Comparison of ENCODE assay signal across 9 mouse cellular contexts in the genomic region with DNA sequence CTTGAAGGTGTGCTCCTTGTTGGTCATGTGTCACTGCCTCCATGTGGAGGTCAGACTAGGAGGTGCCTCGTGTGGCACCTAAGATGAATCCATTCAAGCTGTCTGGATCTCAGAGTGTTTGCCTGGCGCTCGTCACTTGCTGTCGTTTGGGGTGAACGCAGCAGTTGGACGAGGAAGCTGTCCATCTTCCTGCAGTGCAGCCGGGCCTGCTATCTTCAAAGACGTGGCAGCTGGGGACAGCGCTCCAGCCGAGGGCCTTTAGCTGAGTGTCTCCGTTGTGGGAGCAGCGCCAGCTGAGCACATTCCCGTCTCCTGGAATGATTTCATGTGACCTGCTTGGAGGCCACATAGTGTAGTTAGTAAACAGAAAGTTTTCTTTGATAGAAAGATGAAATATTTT. TPM values are rescaled to one million over a fixed set of nuclear protein-coding genes. Genes with fewer than 3 reads are reported as not detected.
DNase-seq lines count a peak whose midpoint lies in the region; TF ChIP-seq lines count a peak whose summit lies in the region.
"Had no signal": no experiment of that assay in that cellular context is flagged by ENCODE, and none has a peak within 500 bp of the region (broad histone marks: within the 10 kb centered on the region; RNA-seq: fewer than 3 reads in every experiment).

No protein-coding gene starts in this region.

- DNase-seq in adrenal gland, adult (ENCODE audit: inconsistent age in 2 of 2, low spot score in 1 of 2) = peak; percentile 38 to 68
- DNase-seq in adrenal gland, adult 18-20 months (ENCODE audit: low spot score in 2 of 2) = no peak
- peak; percentile 71 to 79 for DNase-seq in cerebellum, adult 2 months
- DNase-seq in heart, postnatal 14 days = peak; percentile 72 to 79
- peak; percentile 37 for DNase-seq in lung, adult 2 months
- no peak for DNase-seq in spleen, postnatal 36 days (ENCODE audit: low spot score in 2 of 2)
- DNase-seq in frontal cortex, postnatal 14 days (ENCODE audit: low spot score in 2 of 2) = no peak
- DNase-seq in ovary, postnatal 14 days (ENCODE audit: low spot score) = no peak
- DNase-seq: embryo, embryonic 11 days had no signal

- TF ChIP-seq CTCF in cerebellum, adult 2 months (IDR thresholded peaks at IDR 0.05; ENCODE audit: borderline replicate concordance, insufficient read depth, low read depth, low read length) = no peak
- no peak for TF ChIP-seq CTCF in lung, adult 2 months (IDR thresholded peaks at IDR 0.05; ENCODE audit: insufficient read depth, low read length)

- no peak overlapping the region for H3K27ac ChIP-seq in cerebellum, adult 2 months (ENCODE audit: insufficient read depth, low read length)

- TF ChIP-seq POLR2A in cerebellum, adult 2 months (IDR thresholded peaks at IDR 0.05; ENCODE audit: borderline replicate concordance, insufficient read depth, low read length) = no peak
- TF ChIP-seq POLR2A in lung, adult 2 months (IDR thresholded peaks at IDR 0.05; ENCODE audit: borderline replicate concordance, extremely low read depth, low read depth, low read length) = no peak

- H3K4me1 ChIP-seq in cerebellum, adult 2 months (ENCODE audit: control insufficient read depth, insufficient read depth, low read length) = peaks cover 19% of the 10 kb centered on the region
- H3K4me1 ChIP-seq in lung, adult 2 months (ENCODE audit: control insufficient read depth, insufficient read depth, low read length) = peaks cover 28% of the 10 kb centered on the region

- WGBS in cerebellum, adult 2 months = 13% methylated on average over 13 of the region's 13 CpGs
- 37% methylated on average over 13 of the region's 13 CpGs for WGBS in lung, adult 2 months

- no peak overlapping the region for H3K4me3 ChIP-seq in cerebellum, adult 2 months (replicated peaks; ENCODE audit: insufficient read depth, low read depth, low read length)
- no peak overlapping the region for H3K4me3 ChIP-seq in lung, adult 2 months (replicated peaks; ENCODE audit: extremely low read depth, low read depth, low read length)

- intact Hi-C loops in heart, postnatal 14 days (cut with DNase I) = loop anchor here (5.0 kb wide), 1 partner anchor 50 kb away; a partner anchor contains a TSS

- no peaks in the 10 kb centered on the region for H3K27me3 ChIP-seq in cerebellum, adult 2 months (ENCODE audit: control insufficient read depth, insufficient read depth, low read length)

RNA-seq across cellular contexts. Expression of a gene that starts 42.3 kb away (rescaled TPM):
- not detected for total RNA-seq in adrenal gland, adult 18-20 months (2021)
- 0.05 and 0.08 TPM in 2 replicates for polyA plus RNA-seq in cerebellum, adult 2 months (2012; rRNA removed)
- total RNA-seq in heart, postnatal 14 days (2021) = not detected
- 0.03 and 0.04 TPM in 2 replicates for polyA plus RNA-seq in lung, adult 2 months (2012; rRNA removed)

RNA-seq across cellular contexts. Expression of a gene that starts 50.8 kb away (rescaled TPM):
- 10 to 100 TPM; 56.4 to 83.8 TPM for total RNA-seq in adrenal gland, adult 18-20 months (2021)
- 94.8 and 96.7 TPM in 2 replicates for polyA plus RNA-seq in cerebellum, adult 2 months (2012; rRNA removed)
- 10 to 100 TPM; 51.4 to 52.2 TPM for total RNA-seq in heart, postnatal 14 days (2021)
- 46.3 and 58.1 TPM in 2 replicates for polyA plus RNA-seq in lung, adult 2 months (2012; rRNA removed)

Comparison
In these comparisons a context has a peak if more than half of its experiments do, and no peak if none do; other contexts are left out.
1. DNase-seq: peak in adrenal gland, adult (2 of 2), cerebellum, adult 2 months (2 of 2), heart, postnatal 14 days (2 of 2) and lung, adult 2 months (single experiment); none in adrenal gland, adult 18-20 months (0 of 2), spleen, postnatal 36 days (0 of 2), frontal cortex, postnatal 14 days (0 of 2) and ovary, postnatal 14 days (single experiment).